Mouse (Mus musculus): ENCODE data around the gene Scfd2. TPM values are rescaled to one million over a fixed set of nuclear protein-coding genes. Genes with fewer than 3 reads are reported as not detected.

Scfd2 gene
- polyA plus RNA-seq, 1 experiment from 2014 or later, result 14.9 TPM

DNA sequence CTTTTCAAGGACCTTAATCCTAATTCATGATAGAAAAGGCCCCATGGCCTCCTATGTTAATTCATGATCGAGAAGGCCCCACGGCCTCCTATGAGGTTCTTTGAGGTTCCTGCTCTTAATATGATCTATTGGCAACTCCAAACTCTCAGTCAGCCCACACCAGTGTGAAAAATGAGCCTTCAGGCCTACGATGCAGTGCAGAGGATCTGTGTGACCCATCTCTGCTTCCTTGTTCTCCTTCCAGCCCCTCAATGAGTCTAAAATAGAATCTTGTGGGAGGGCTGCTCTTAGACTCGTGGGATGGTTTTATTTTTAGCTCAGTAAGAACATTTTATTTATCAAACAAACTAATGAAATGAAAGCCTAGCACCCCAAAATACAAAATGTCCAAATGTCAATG lies 274.9 kb downstream of the Scfd2 start:
- Histone ChIP-seq H3K27ac (replicated peaks) (no peak overlapping the region), H3K4me1 (peaks cover 43% of the 10 kb centered on the region), H3K9me3 (no peaks in the 10 kb centered on the region), H3K4me3 (no peak overlapping the region), H3K27me3 (replicated peaks; ENCODE audit: low read depth, poor library complexity, severe bottlenecking) (no peaks in the 10 kb centered on the region), H3K36me3 (replicated peaks) (no peaks in the 10 kb centered on the region)
- 85% methylated on average over 4 of the region's 4 CpGs for WGBS
- DNase-seq (ENCODE audit: low spot score), result no peak

DNA sequence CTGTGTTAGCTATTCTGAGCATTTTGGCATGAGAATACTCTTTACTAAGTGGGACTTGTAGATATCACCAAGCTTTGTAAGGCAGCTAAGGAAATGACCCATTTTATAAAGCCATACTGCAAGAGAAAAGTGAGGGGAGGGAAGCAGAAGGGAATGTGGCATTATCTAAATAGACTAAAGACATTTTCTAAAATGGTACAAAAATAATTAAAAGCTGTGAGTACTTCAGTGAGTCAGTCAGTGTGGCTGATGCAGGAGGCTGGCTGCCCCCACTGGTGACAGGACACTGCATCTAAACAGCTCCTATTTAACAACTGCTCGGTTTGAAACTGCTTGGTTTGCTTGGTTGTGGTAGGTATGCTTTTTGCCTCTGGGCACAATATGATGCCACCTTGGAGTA lies 276.6 kb downstream of the Scfd2 start:
- WGBS, result 78% methylated on average over 1 of the region's 1 CpGs
- H3K4me3 ChIP-seq, result no peak overlapping the region
- H3K4me1 ChIP-seq, result peaks cover 47% of the 10 kb centered on the region
- H3K9me3 ChIP-seq, result no peaks in the 10 kb centered on the region
- H3K36me3 ChIP-seq (replicated peaks), result no peaks in the 10 kb centered on the region
- no peaks in the 10 kb centered on the region for H3K27me3 ChIP-seq (replicated peaks; ENCODE audit: low read depth, poor library complexity, severe bottlenecking)
- DNase-seq (ENCODE audit: low spot score), result no peak
- H3K27ac ChIP-seq (replicated peaks), result no peak overlapping the region

DNA sequence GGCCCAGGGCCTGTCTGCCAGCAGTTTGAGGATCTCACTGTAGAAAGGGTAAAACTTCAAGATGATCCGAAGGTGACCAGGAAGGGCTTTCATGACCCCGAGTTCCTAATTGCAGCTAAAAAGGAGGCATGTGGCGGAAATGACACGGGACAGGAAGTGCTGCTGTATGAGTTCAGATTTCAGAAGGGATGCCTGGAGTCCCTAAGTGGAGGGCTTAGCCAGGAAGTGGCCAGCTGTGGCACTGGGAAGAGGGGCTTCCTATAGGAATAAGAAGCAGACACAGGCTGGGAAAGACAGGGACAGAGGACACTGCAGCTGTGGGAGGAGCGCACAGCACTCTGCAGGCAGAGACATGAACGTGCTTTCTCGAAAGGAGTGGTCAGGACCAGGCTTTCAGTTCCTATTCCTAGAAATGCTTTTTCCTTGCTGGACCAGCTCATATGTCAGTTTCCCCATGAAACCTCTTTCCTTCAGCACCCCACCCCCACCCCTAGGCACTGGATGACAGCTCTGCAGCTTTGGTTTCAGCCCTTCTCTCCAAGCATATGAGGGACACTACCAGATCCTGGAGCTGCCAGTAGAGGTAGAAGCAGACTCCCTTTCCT lies 277.7 kb downstream of the Scfd2 start:
- WGBS, result 32% methylated on average over 7 of the region's 7 CpGs
- Histone ChIP-seq H3K4me3 (no peak overlapping the region), H3K27ac (replicated peaks) (peak overlapping the region; percentile 61), H3K27me3 (replicated peaks; ENCODE audit: low read depth, poor library complexity, severe bottlenecking) (no peaks in the 10 kb centered on the region), H3K4me1 (peaks cover 52% of the 10 kb centered on the region), H3K36me3 (replicated peaks) (no peaks in the 10 kb centered on the region), H3K9me3 (no peaks in the 10 kb centered on the region)
- peak; percentile 56 for DNase-seq (ENCODE audit: low spot score)

DNA sequence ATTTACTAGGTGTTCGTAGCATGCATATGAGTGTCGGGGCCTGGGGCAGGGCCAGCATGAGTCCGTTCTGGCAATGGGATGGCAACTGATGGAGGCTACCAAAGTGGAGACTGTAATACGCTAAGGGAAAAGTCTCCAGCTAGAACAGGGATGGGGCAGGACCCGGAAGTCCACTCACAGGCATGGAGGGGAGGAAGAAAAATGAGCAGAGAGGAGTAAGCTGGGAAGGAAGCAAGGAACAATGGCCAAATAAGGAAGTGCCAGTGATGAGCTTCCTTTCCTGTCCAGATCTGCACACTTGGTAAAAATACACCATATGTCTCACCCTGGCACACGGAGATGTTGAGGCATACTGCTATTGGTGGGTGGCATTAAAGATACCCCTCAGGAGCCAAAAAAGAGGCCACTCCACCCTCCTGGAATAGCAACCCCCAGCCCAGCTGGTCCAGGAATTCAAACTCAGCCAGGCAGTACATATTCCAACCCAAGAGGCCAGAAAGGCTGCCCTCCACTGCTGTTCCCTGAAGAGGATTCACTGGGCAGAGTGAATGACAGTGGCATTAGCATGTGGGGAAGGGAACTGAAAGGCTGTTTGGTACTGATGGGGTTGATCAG lies 278.8 kb downstream of the Scfd2 start:
- no peak for DNase-seq (ENCODE audit: low spot score)
- 86% methylated on average over 6 of the region's 6 CpGs for whole genome bisulfite sequencing
- H3K4me3 ChIP-seq, result no peak overlapping the region
- peak overlapping the region; percentile 61 for H3K27ac ChIP-seq (replicated peaks)
- no peaks in the 10 kb centered on the region for H3K27me3 ChIP-seq (replicated peaks; ENCODE audit: low read depth, poor library complexity, severe bottlenecking)
- no peaks in the 10 kb centered on the region for H3K9me3 ChIP-seq
- no peaks in the 10 kb centered on the region for H3K36me3 ChIP-seq (replicated peaks)
- peaks cover 52% of the 10 kb centered on the region for H3K4me1 ChIP-seq

DNA sequence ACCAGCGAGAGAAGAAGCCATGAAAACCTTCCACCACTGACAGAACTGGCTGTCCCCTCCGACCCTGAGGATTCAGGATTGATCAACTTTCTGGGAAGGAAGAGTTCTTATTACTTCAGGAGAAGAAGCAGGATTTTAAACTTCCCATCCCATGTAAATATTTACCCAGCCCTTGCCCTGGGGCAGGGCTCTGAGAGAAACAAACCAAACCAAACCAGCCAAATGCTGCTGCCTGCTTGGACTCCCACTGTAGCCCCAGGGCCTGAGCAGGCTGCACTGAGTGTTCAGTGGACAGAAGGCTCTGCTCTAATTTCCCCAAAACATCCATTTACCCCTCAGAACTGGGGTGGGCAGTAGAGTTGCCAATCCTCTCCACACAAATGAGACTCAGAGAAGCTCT lies 280.6 kb downstream of the Scfd2 start:
- DNase-seq (ENCODE audit: low spot score), result no peak
- no peaks in the 10 kb centered on the region for H3K9me3 ChIP-seq
- H3K27ac ChIP-seq (replicated peaks), result peak overlapping the region; percentile 64; the same call in 1 of the 2 replicates
- no peaks in the 10 kb centered on the region for H3K36me3 ChIP-seq (replicated peaks)
- H3K4me1 ChIP-seq, result peaks cover 65% of the 10 kb centered on the region
- no peak overlapping the region for H3K4me3 ChIP-seq
- no peaks in the 10 kb centered on the region for H3K27me3 ChIP-seq (replicated peaks; ENCODE audit: low read depth, poor library complexity, severe bottlenecking)
- 62% methylated on average over 2 of the region's 2 CpGs for WGBS

DNA sequence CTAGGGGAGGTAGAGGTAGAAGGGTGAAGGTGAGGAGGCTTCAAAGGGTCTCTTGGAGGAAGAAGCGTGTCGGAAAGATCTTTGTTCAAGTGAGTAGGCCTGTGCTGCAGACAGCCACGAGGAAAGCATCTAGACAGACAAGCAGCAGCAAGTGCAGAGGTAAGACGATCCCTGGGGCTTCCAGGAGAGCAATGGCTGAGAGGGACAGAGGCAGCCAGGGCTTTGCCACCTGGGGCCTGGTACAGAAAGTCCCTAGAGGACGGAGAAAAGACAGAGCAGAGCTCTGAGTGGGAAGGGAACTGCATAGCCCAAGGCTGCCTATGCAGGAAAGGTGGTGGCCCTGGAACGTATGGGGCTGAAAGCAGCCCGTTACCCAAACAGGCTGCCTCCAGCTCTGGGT lies 281.3 kb downstream of the Scfd2 start:
- Histone ChIP-seq H3K4me1 (peaks cover 64% of the 10 kb centered on the region), H3K27me3 (replicated peaks; ENCODE audit: low read depth, poor library complexity, severe bottlenecking) (no peaks in the 10 kb centered on the region), H3K4me3 (no peak overlapping the region), H3K36me3 (replicated peaks) (no peaks in the 10 kb centered on the region), H3K9me3 (no peaks in the 10 kb centered on the region), H3K27ac (replicated peaks) (peak overlapping the region; percentile 64)
- DNase-seq (ENCODE audit: low spot score), result no peak
- WGBS, result 46% methylated on average over 7 of the region's 7 CpGs

DNA sequence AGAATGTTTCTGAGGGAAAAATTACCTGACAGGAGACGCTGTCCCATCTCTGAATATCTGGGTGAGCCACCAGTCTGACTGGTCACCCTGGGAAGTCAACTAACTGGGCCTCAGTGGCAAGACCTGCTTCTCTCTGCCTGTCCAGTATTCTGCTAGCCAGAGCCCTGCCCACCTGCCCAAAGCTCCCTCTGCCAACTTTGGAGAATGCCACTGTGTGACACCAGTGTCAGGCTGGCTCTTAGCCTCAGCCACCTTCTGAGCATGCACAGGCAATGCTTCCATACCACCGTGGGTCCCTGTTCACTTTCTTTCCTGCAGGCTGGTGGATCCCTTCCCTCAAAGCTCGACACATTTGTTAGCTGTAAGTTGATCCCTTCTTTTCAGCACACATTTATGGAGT lies 281.8 kb downstream of the Scfd2 start:
- 58% methylated on average over 3 of the region's 3 CpGs for WGBS
- Histone ChIP-seq H3K27me3 (replicated peaks; ENCODE audit: low read depth, poor library complexity, severe bottlenecking) (no peaks in the 10 kb centered on the region), H3K9me3 (no peaks in the 10 kb centered on the region), H3K4me1 (peaks cover 62% of the 10 kb centered on the region), H3K4me3 (no peak overlapping the region), H3K27ac (replicated peaks) (peak overlapping the region; percentile 64), H3K36me3 (replicated peaks) (no peaks in the 10 kb centered on the region)
- DNase-seq (ENCODE audit: low spot score), result no peak

DNA sequence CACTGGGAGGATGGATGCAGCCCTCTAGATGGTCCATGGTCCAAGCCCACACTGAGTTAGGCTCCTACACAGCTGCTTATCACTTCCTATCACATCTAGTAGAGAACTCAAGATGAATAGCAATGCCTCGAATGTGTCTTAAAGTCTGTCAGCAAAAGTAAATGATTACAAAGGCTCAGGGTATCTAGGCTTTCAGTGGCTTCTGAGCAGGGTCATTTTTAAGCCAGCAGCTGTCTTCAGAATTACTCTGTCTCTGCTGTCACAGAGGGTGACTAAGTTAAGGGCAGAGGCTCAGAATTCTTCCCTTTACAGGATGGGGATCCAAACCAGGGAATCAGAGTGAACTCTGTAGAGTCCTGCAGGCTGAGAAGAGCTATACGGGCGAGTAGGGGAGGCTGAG lies 284.6 kb downstream of the Scfd2 start:
- Histone ChIP-seq H3K27me3 (replicated peaks; ENCODE audit: low read depth, poor library complexity, severe bottlenecking) (no peaks in the 10 kb centered on the region), H3K27ac (replicated peaks) (0 out of 2 replicates have a peak overlapping the region, but pooled peaks have one; percentile 27), H3K4me3 (no peak overlapping the region), H3K36me3 (replicated peaks) (no peaks in the 10 kb centered on the region), H3K4me1 (peaks cover 42% of the 10 kb centered on the region), H3K9me3 (no peaks in the 10 kb centered on the region)
- DNase-seq (ENCODE audit: low spot score), result no peak
- WGBS, result 87% methylated on average over 3 of the region's 3 CpGs

DNA sequence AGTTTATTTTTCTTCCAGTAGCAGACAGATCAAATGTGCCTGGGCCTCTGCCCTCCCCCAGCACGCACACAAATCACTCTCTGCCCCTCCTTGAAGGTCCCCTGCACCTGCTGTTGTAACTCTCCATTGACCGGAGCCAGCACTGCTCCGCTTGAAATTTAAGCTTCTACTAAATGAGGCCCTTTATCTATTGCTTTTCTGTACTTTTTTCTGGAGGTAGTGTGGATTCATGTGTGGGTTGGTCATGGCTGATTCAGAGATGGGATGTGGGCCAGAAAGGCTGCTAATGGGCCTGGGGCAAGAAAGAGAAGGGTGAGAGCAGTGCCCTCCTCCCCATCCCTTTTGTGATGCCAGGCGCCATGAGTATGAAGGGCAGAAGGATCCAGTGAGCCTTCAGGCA lies 285.1 kb downstream of the Scfd2 start:
- no peaks in the 10 kb centered on the region for H3K27me3 ChIP-seq (replicated peaks; ENCODE audit: low read depth, poor library complexity, severe bottlenecking)
- H3K9me3 ChIP-seq, result no peaks in the 10 kb centered on the region
- DNase-seq (ENCODE audit: low spot score), result no peak
- H3K27ac ChIP-seq (replicated peaks), result 0 out of 2 replicates have a peak overlapping the region, but pooled peaks have one; percentile 27
- peaks cover 40% of the 10 kb centered on the region for H3K4me1 ChIP-seq
- H3K36me3 ChIP-seq (replicated peaks), result no peaks in the 10 kb centered on the region
- no peak overlapping the region for H3K4me3 ChIP-seq
- WGBS, result 71% methylated on average over 4 of the region's 4 CpGs

DNA sequence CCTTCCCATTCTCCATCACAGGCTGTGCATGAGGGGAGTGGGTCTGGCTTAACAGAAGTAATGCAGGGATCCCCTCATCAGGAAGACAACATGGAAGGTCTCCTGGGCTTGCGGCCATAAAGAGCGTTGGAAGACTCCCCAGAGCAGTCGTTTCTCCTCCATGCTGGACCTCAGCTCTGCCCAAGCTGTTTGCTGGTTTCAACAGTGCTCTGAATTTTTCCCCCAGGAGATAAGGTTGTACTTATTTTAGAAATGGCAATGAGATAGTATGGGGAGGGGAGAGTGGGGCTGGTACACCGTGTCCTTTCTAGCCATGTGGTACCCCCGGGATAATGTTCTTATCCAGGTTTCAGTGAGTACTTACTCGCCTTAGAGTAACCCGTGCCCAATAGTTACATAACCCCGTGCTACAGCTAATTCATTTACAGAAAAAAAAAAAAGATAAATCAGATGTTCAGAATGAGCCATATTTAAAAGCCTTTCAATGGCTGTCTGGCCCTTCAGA lies 285.9 kb downstream of the Scfd2 start:
- Histone ChIP-seq H3K36me3 (replicated peaks) (no peaks in the 10 kb centered on the region), H3K9me3 (no peaks in the 10 kb centered on the region), H3K27me3 (replicated peaks; ENCODE audit: low read depth, poor library complexity, severe bottlenecking) (no peaks in the 10 kb centered on the region), H3K4me3 (no peak overlapping the region), H3K4me1 (peaks cover 40% of the 10 kb centered on the region), H3K27ac (replicated peaks) (no peak overlapping the region; the same call in 1 of the 2 replicates)
- 89% methylated on average over 8 of the region's 8 CpGs for WGBS
- DNase-seq (ENCODE audit: low spot score), result no peak

DNA sequence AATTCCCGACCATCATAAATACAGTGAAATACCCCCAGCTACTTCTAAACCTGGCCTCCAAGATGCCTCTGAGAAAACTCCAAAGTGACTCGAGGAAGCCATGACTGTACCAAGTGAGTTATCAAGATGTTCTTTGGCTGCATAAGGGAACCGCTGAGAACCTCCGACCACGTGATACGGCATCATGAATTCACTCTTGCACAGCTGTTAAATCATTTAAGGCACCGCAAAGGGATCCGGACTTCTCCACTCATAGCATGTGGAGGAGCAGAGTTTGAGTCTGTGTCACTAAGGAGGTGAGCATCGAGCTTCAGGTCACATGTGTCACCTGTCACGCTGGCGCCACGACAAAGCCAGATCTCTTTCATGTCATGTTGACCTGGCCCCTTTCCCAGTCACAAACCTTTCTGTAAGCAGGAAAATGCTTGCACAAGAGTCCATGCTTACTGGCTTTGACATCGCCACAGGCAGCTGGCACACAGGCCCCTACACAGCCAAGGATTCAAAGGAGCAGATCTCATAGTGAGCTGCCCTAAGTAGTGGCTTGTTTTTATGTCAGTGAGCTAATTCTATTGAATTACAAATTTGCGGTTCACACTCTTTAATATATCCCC lies 287.0 kb downstream of the Scfd2 start:
- no peak overlapping the region for H3K4me3 ChIP-seq
- H3K36me3 ChIP-seq (replicated peaks), result no peaks in the 10 kb centered on the region
- peaks cover 37% of the 10 kb centered on the region for H3K4me1 ChIP-seq
- H3K27ac ChIP-seq (replicated peaks), result no peak overlapping the region
- H3K27me3 ChIP-seq (replicated peaks; ENCODE audit: low read depth, poor library complexity, severe bottlenecking), result no peaks in the 10 kb centered on the region
- 93% methylated on average over 14 of the region's 14 CpGs for WGBS
- no peaks in the 10 kb centered on the region for H3K9me3 ChIP-seq
- DNase-seq (ENCODE audit: low spot score), result no peak

DNA sequence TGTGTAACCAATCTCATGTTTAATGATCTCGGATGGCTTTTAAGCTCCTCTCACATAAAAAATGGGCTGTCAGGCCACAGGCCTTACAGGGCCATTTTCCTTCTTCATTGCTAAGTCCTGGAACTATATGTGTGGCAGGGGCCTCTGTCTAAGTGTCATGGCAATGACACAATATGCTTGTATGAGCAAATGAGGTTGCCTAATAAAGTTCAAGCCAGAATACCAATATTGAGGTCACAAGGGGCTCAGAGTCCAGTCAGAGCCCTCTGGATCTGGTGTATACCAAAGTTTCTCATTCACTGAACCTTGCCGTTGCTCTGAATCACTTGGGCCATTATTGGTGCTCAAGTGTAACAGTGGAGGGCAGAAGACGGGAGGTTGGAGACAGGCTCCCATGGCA lies 288.9 kb downstream of the Scfd2 start:
- 84% methylated on average over 3 of the region's 3 CpGs for WGBS

More for the DNA sequence above, 288.9 kb downstream of the Scfd2 start:
- Histone ChIP-seq H3K27me3 (replicated peaks; ENCODE audit: low read depth, poor library complexity, severe bottlenecking) (no peaks in the 10 kb centered on the region), H3K9me3 (no peaks in the 10 kb centered on the region), H3K4me3 (no peak overlapping the region), H3K36me3 (replicated peaks) (no peaks in the 10 kb centered on the region), H3K27ac (replicated peaks) (no peak overlapping the region), H3K4me1 (peaks cover 35% of the 10 kb centered on the region)
- DNase-seq (ENCODE audit: low spot score), result no peak

Measured in embryonic facial prominence, embryonic 10.5 days (tissue).